Mouse (Mus musculus) erythroblast, embryonic 14.5 days (primary cell): ENCODE measurements around the gene Coro7.

ENCODE experiments used
- GATA1 ChIP-seq: IDR thresholded peaks from 2 replicates; pipeline ENCODE4 v1.6.1; 2012; ENCODE audit warnings: low read length, inconsistent platforms, mixed read lengths
- TAL1 ChIP-seq: IDR thresholded peaks from 3 replicates; pipeline ENCODE4 v1.6.1; 2012; ENCODE audit warnings: low read length, inconsistent platforms, mixed read lengths

GRCm38 (mm10) chr16:4596836-4597235 is 82.7 kb downstream of the Coro7 start:
- TF ChIP-seq GATA1 = no peak
- no peak for TF ChIP-seq TAL1
